Mouse (Mus musculus): ENCODE data around the gene Olfr476.
"Not testable (repeated sequence)": the region's sequence is repeated elsewhere in the genome, so short reads cannot be mapped to it uniquely, and the experiment has no call there.

Gene Olfr476

GRCm38 (mm10) chr7:107964503-107964902 lies at the start of gene Olfr476:
Gene Olfr476 (plus strand): TSS chr7:107964803.
- CTCF ChIA-PET: no interaction called here
- POLR2A ChIA-PET: no interaction called here

DNA sequence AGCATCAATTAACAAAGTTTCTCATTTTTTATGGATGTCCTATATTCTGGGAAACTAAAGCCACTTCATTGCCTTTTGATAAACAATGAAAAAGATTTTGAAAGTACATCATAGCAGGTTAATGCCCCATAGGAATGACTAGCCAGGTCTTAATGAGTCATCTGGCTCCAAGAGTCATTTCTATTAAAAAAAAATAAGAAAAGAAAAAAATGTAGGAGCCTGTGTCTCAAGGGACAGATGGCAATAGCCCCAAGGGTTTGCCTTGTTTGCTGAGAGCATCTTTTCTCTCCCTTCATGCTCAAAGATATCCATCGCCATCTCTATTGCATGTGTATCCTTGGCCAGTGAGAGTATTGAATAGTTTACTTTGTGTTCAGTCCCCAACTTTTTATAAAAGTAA lies 34.5 kb upstream of the Olfr476 start, which contains the start of gene Olfr473:
Olfr473 (plus strand) TSS at position 301 of the 400 bp plus-strand sequence.
- POLR2A ChIA-PET: no interaction called here
- CTCF ChIA-PET: no interaction called here

DNA sequence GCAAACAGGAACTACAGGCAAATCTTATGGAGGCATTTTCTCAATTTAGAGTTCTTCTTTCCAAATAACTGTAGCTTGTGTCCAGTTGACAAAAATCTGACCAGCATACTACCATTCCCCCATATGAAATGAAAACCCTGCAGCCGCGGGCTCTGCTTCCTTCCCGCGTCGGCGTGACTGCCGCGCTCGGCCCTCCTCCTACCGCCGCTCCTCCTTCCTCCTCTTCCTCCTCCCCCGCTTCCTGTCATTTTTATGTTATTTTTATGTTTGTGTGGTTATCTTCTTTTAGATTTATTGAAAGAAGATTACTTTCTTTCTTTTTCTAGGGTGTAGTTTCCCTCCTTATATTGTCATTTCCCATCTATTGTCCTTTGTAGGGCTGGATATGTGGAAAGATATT lies 12.1 kb upstream of the Olfr476 start:
- POLR2A ChIA-PET, CTCF ChIA-PET: not testable (repeated sequence)

DNA sequence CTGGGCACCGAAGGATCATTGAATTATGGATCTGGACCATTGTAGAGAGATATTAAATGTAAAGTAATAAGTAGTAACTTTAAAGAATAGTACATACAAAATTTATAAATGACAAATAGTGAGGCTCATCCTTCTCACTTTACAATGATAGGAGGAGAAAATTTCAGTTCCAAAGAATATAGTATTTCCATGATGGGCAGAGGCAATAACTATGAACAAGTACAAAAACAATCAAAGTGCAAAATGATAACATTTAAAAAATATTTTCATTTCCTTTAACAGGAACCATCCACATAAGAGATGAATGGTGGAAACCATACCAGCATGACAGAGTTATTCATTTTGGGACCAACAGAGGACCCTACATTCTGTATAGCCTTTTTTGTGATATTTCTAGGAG lies 10.3 kb upstream of the Olfr476 start, which contains the start of gene Olfr474:
Olfr474 (plus strand) TSS at position 301 of the 400 bp plus-strand sequence.
- POLR2A ChIA-PET: no interaction called here
- CTCF ChIA-PET: no interaction called here

GRCm38 (mm10) chr7:107986393-107986792 lies 21.8 kb downstream of the Olfr476 start, which contains the start of gene Olfr477:
Gene Olfr477 (plus strand): TSS chr7:107986693.
- ChIA-PET POLR2A (no interaction called here), CTCF (no interaction called here)

- CTCF ChIA-PET: not testable (repeated sequence)
- POLR2A ChIA-PET: interaction anchor here in 1 of 4 experiments (1.1 kb wide), 1 partner anchor 419 kb away, joined by 3 read pairs; the partner anchor contains the start of gene Ppfibp2
Observed at GRCm38 (mm10) chr7:108014256-108014655, 49.7 kb downstream of the Olfr476 start.

Measured in embryonic stem cell, embryonic (primary cell).